Mouse (Mus musculus) liver, embryonic 14.5 days (tissue): Measurements from ENCODE around the gene Rassf8. TPM values are rescaled to one million over a fixed set of nuclear protein-coding genes. Genes with fewer than 3 reads are reported as not detected.
A peak's percentile ranks its signal among the peaks of the same experiment; 100 is the strongest.

Experiments used
- ATAC-seq: fragments of 200-750 bp; cut with Nextera tagmentation; 2 replicates; pipeline ENCODE4 v1.8.0; 2017; ENCODE audit warnings: moderate number of reproducible peaks, mild to moderate bottlenecking, moderate library complexity; ENCODE audit not compliant: insufficient read depth
- DNase-seq, 3 experiments: peaks; one replicate each; pipeline ENCODE4 v3.0.0-alpha.2; 2012 to 2013; ENCODE audit warnings: low read depth in 3 of 3, low spot score in 3 of 3
- H3K27ac ChIP-seq: fragments of 300-500 bp; sonication (generic); 2 replicates; pipeline ENCODE4 v1.5.1; 2014; ENCODE audit warnings: moderate library complexity, mild to moderate bottlenecking, control low read depth, inconsistent platforms
- H3K27me3 ChIP-seq: fragments of 300-500 bp; sonication (generic); 2 replicates; pipeline ENCODE4 v1.6.1; 2014; ENCODE audit warnings: mild to moderate bottlenecking, low read length, moderate library complexity; ENCODE audit not compliant: control insufficient read depth, insufficient read depth
- H3K36me3 ChIP-seq: fragments of 300-500 bp; sonication (generic); replicated peaks from 2 replicates; pipeline ENCODE4 v1.6.1; 2014; ENCODE audit warnings: low read depth; ENCODE audit not compliant: control insufficient read depth, insufficient read depth
- H3K4me1 ChIP-seq, 2 experiments: fragments of 200-500 bp in 1 of 2; fragments of 300-500 bp in 1 of 2; sonication (generic) in 1 of 2; replicated peaks; 2 replicates each; pipeline ENCODE4 v1.6.1; 2012 to 2014; ENCODE audit warnings: antibody characterized with exemption in 1 of 2, inconsistent platforms in 1 of 2, low read length in 1 of 2; ENCODE audit not compliant: control insufficient read depth in 2 of 2, insufficient read depth in 2 of 2
- H3K4me2 ChIP-seq: fragments of 300-500 bp; sonication (generic); 2 replicates; pipeline ENCODE4 v1.6.1; 2014; ENCODE audit warnings: low read depth, mild to moderate bottlenecking, control low read depth, moderate library complexity
- H3K4me3 ChIP-seq, 2 experiments: fragments of 200-500 bp in 1 of 2; fragments of 300-500 bp in 1 of 2; sonication (generic) in 1 of 2; 2 replicates each; pipeline ENCODE4 v1.5.1; 2012 to 2014; ENCODE audit warnings: low read depth in 2 of 2, low read length in 2 of 2, mild to moderate bottlenecking in 2 of 2, control low read depth in 1 of 2, inconsistent platforms in 1 of 2, moderate library complexity in 1 of 2; ENCODE audit not compliant: insufficient read depth in 1 of 2
- H3K9ac ChIP-seq: fragments of 300-500 bp; sonication (generic); replicated peaks from 2 replicates; pipeline ENCODE4 v1.6.1; 2014; ENCODE audit warnings: mild to moderate bottlenecking, control low read depth, moderate library complexity
- H3K9me3 ChIP-seq: fragments of 300-500 bp; sonication (generic); 2 replicates; pipeline ENCODE4 v1.6.1; 2016; ENCODE audit warnings: low read length, mixed read lengths; ENCODE audit not compliant: control insufficient read depth
- CTCF ChIP-seq: IDR thresholded peaks from 2 replicates; pipeline ENCODE4 v1.5.1; 2016; ENCODE audit warnings: antibody characterized with exemption, low read depth, control low read depth
- EP300 ChIP-seq: IDR thresholded peaks from 2 replicates; pipeline ENCODE4 v1.6.1; 2016; ENCODE audit warnings: antibody characterized with exemption, low read depth
- WGBS: fragments of 180-500 bp; shearing (Covaris S2); extraction: QIAGEN DNeasy Blood & Tissue Kit; methylation state at CpG from one replicate; pipeline ENCODE4 v1.1.7; 2014; ENCODE audit not compliant: insufficient replicate concordance; 5-methylcytosine and 5-hydroxymethylcytosine counted together
- polyA plus RNA-seq, 2 experiments: library from polyadenylated mRNA; depleted of rRNA in 1 of 2; stranded (reverse) in 1 of 2; unstranded in 1 of 2; fragments of >200 nt; fragmentation: Nextera tagmentation in 1 of 2; extraction: Ambion mirVana in 1 of 2; gene quantifications; 2 replicates each; pipeline versions ENCODE4 v1.2.1 to v1.2.3; 2012 to 2014

The Rassf8 gene
- polyA plus RNA-seq, 2 experiments = 1.4 to 3.1 TPM

DNA sequence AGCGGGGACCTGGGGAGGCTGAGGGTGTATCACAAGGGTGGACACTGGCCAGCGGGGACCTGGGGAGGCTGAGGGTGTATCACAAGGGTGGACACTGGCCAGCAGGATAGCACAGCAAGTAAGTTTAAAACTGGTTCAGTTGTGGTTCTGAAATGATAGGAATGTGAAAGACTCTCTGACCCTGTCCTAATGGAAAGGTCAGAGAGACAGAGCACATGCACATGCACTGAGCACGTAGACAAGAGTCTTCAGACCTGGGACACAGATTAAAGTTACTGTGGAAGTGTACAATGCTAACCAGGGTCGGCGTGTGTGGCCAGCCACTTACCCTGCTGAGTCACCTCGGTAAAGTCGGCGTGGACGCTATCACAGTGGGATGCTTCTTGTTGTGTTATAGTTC, 61.4 kb downstream of the Rassf8 start:
- H3K27me3 ChIP-seq = no peaks in the 10 kb centered on the region
- no peaks in the 10 kb centered on the region for H3K36me3 ChIP-seq
- ATAC-seq = no peak
- H3K4me3 ChIP-seq = no peak overlapping the region
- H3K4me1 ChIP-seq = peaks cover 0 to 8% of the 10 kb centered on the region in 2 experiments; a peak in 2 of 4 replicates
- DNase-seq = no peak
- WGBS = 75% methylated on average over 8 of the region's 9 CpGs
- TF ChIP-seq CTCF (no peak), EP300 (no peak)
- H3K4me2 ChIP-seq = no peak overlapping the region
- no peaks in the 10 kb centered on the region for H3K9me3 ChIP-seq
- no peak overlapping the region for H3K27ac ChIP-seq
- no peak overlapping the region for H3K9ac ChIP-seq

DNA sequence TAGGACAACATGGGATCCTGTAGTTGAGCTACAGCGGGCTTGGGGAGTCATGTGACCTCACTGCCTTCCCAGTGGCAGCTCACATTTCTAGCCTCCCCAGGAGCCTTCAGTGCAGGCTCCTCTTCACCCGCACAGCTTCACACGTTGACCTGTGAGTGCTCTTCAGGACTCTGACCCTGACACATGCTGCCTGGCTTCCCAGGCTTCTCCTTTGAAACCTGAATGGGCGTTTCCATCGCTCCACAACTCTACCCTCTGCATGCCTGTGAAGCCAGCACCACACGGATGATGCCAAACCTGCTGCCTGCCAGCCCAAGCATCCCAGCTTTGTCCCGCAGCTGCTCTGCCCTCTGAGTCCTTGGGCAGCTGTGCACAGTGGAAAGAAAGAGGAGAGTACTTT, 63.0 kb downstream of the Rassf8 start:
- DNase-seq = no peak

DNA sequence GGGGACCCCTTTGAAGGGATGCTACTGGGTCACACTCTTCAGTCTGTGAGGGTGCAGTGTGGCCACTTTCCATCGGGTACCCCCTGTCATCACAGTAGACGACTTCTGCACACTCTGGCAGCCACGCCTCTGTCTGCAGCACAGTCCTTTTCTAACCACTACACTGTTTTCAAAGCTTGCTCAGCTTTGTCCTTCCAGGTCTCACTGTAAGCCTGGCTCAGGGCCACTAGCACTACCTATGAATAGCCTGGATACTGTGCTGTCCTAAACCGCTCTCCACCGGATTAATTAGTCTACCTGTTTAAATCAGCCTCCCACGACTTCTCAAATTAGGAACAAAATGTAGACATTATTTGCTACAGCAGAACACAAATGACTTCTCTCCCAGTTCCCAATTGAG, 63.5 kb downstream of the Rassf8 start:
- H3K36me3 ChIP-seq = no peaks in the 10 kb centered on the region
- H3K9me3 ChIP-seq = no peaks in the 10 kb centered on the region
- TF ChIP-seq CTCF (no peak), EP300 (no peak)
- DNase-seq (no peak), ATAC-seq (no peak)
- 58% methylated on average over 6 of the region's 6 CpGs for WGBS
- H3K27me3 ChIP-seq = no peaks in the 10 kb centered on the region
- no peak overlapping the region for H3K4me2 ChIP-seq
- H3K4me1 ChIP-seq = 0 out of 4 replicates have a peak, but pooled peaks cover 0 to 3% of the 10 kb centered on the region in 2 experiments
- no peak overlapping the region for H3K9ac ChIP-seq
- H3K27ac ChIP-seq = no peak overlapping the region
- H3K4me3 ChIP-seq = no peak overlapping the region

More for the DNA sequence above, 63.0 kb downstream of the Rassf8 start:
- no peak for ATAC-seq
- 58% methylated on average over 7 of the region's 7 CpGs for WGBS
- Histone ChIP-seq H3K36me3 (no peaks in the 10 kb centered on the region), H3K4me1 (0 out of 4 replicates have a peak, but pooled peaks cover 0 to 3% of the 10 kb centered on the region in 2 experiments), H3K27ac (no peak overlapping the region), H3K9me3 (no peaks in the 10 kb centered on the region), H3K4me2 (no peak overlapping the region), H3K27me3 (no peaks in the 10 kb centered on the region), H3K9ac (no peak overlapping the region), H3K4me3 (no peak overlapping the region)
- TF ChIP-seq EP300 (no peak), CTCF (no peak)

DNA sequence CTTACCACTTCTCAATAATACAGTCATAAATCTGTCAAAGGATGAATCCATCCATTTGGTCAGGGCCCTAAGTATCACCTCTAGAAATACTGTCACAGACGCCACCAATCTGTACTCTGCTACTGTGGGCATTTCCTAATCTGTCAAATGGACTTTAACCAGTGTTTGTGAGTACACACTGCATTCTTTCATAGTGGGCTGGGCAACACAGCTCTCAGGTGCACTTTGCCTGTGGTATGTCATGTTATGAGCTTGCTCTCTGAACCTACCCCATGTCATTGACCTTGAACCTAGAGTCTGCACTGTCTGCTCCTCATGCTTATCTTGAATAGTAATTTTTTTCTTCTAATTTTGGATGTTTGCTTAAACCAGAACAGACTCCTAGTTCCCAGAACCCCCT, 64.6 kb downstream of the Rassf8 start:
- Histone ChIP-seq H3K4me1 (0 out of 4 replicates have a peak, but pooled peaks cover 0 to 3% of the 10 kb centered on the region in 2 experiments), H3K36me3 (no peaks in the 10 kb centered on the region), H3K4me2 (no peak overlapping the region), H3K4me3 (no peak overlapping the region), H3K9me3 (no peaks in the 10 kb centered on the region), H3K9ac (no peak overlapping the region), H3K27ac (no peak overlapping the region), H3K27me3 (no peaks in the 10 kb centered on the region)
- 33% methylated on average over 1 of the region's 1 CpGs for WGBS
- ATAC-seq = peak; percentile 45; the same call in 1 of the 2 replicates
- DNase-seq = no peak
- no peak for TF ChIP-seq CTCF
- TF ChIP-seq EP300 = no peak

DNA sequence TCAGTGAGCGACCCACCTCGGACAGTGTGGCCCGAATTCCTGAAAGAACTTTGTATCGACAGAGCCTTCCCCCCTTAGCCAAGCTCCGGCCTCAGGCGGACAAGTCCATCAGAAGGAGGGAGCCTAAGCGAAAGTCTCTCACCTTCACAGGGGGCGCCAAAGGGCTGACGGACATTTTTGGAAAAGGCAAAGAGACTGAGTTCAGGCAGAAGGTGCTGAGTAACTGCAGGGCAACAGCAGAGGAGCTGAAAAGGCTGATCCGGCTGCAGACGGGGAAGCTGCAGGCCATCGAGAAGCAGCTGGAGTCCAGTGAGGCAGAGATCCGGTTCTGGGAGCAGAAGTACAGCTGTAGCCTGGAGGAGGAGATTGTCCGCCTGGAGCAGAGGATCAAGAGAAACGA, 68.7 kb downstream of the Rassf8 start:
- no peaks in the 10 kb centered on the region for H3K9me3 ChIP-seq
- no peaks in the 10 kb centered on the region for H3K27me3 ChIP-seq
- no peak overlapping the region for H3K4me3 ChIP-seq
- DNase-seq = no peak
- H3K4me1 ChIP-seq = 0 out of 4 replicates have a peak, but pooled peaks cover 0 to 3% of the 10 kb centered on the region in 2 experiments
- 50% methylated on average over 15 of the region's 15 CpGs for WGBS
- H3K4me2 ChIP-seq = no peak overlapping the region
- no peak for TF ChIP-seq EP300
- TF ChIP-seq CTCF = peak; percentile 33; the same call in 1 of the 2 replicates
- no peak for ATAC-seq
- no peaks in the 10 kb centered on the region for H3K36me3 ChIP-seq
- H3K9ac ChIP-seq = no peak overlapping the region
- no peak overlapping the region for H3K27ac ChIP-seq
